Mouse (Mus musculus) ES-E14 (cell line): Measurements from ENCODE around the gene Ppp2r3a. TPM values are rescaled to one million over a fixed set of nuclear protein-coding genes. Genes with fewer than 3 reads are reported as not detected.

ENCODE experiments used
- DNase-seq: peaks from one replicate; pipeline ENCODE4 v3.0.0-alpha.2; 2013; ENCODE audit warnings: low read depth, low spot score
- H3K27ac ChIP-seq: 2 replicates; pipeline ENCODE4 v1.5.1; 2012; ENCODE audit warnings: low read depth, mild to moderate bottlenecking, low read length, moderate library complexity, mixed read lengths; ENCODE audit not compliant: poor library complexity, insufficient read depth, severe bottlenecking
- H3K36me3 ChIP-seq: 2 replicates; pipeline ENCODE4 v1.6.1; 2012; ENCODE audit warnings: mild to moderate bottlenecking, low read length, moderate library complexity, mixed read lengths; ENCODE audit not compliant: control insufficient read depth, poor library complexity, insufficient read depth, severe bottlenecking
- H3K4me1 ChIP-seq, 2 experiments: fragments of 150-350 bp in 1 of 2; sonication (generic) in 1 of 2; 2 replicates each; pipeline ENCODE4 v1.6.1; 2012; ENCODE audit warnings: low read length in 2 of 2, mild to moderate bottlenecking in 1 of 2, mixed read lengths in 1 of 2; ENCODE audit not compliant: control insufficient read depth in 2 of 2, insufficient read depth in 2 of 2, poor library complexity in 1 of 2
- H3K4me3 ChIP-seq, 2 experiments: fragments of 150-350 bp in 1 of 2; sonication (generic) in 1 of 2; 2 replicates each; pipeline ENCODE4 v1.5.1; 2012; ENCODE audit warnings: low read length in 2 of 2, low read depth in 1 of 2, mild to moderate bottlenecking in 1 of 2, mixed read lengths in 1 of 2; ENCODE audit not compliant: insufficient read depth in 1 of 2, poor library complexity in 1 of 2, severe bottlenecking in 1 of 2
- H3K9ac ChIP-seq: 2 replicates; pipeline ENCODE4 v1.6.1; 2012; ENCODE audit warnings: low read depth, mild to moderate bottlenecking, low read length, mixed read lengths; ENCODE audit not compliant: poor library complexity, insufficient read depth, severe bottlenecking
- H3K9me3 ChIP-seq: fragments of 150-350 bp; sonication (generic); 2 replicates; pipeline ENCODE4 v1.6.1; 2012; ENCODE audit warnings: low read depth, mild to moderate bottlenecking, low read length; ENCODE audit not compliant: control insufficient read depth, insufficient read depth
- CHD2 ChIP-seq: IDR thresholded peaks from 2 replicates; pipeline ENCODE4 v1.6.1; 2014; ENCODE audit warnings: mild to moderate bottlenecking, low read depth, low read length, inconsistent platforms
- HCFC1 ChIP-seq: IDR thresholded peaks from 2 replicates; pipeline ENCODE4 v1.6.1; 2012; ENCODE audit warnings: low read length, inconsistent platforms, borderline replicate concordance; ENCODE audit not compliant: insufficient read depth
- MAFK ChIP-seq: IDR thresholded peaks from 2 replicates; pipeline ENCODE4 v1.6.1; 2014; ENCODE audit warnings: mild to moderate bottlenecking, low read depth, low read length, inconsistent platforms; ENCODE audit not compliant: insufficient read depth
- ZC3H11A ChIP-seq: IDR thresholded peaks from 2 replicates; pipeline ENCODE4 v1.6.1; 2012; ENCODE audit warnings: low read depth, mild to moderate bottlenecking, inconsistent platforms, low read length, borderline replicate concordance
- ZNF384 ChIP-seq: IDR thresholded peaks from 2 replicates; pipeline ENCODE4 v1.6.1; 2012; ENCODE audit warnings: low read depth, low read length, inconsistent platforms
- in situ Hi-C, 2 experiments: fragments of 600-800 bp; cut with MboI; formaldehyde crosslinking; loops; one replicate each; pipeline ENCODE4 v1.15.1; 2025; ENCODE audit warnings: low sequenced_read_pairs in 2 of 2, inconsistent platforms in 1 of 2; ENCODE audit not compliant: unreplicated experiment in 2 of 2
- total RNA-seq: library from RNA; depleted of rRNA; stranded (reverse); fragments of 300-350 nt; gene quantifications from 2 replicates; pipeline ENCODE4 v1.2.3, GENCODE M21; 2012

Ppp2r3a gene
- total RNA-seq, 1 experiment, result 4.1 TPM

DNA sequence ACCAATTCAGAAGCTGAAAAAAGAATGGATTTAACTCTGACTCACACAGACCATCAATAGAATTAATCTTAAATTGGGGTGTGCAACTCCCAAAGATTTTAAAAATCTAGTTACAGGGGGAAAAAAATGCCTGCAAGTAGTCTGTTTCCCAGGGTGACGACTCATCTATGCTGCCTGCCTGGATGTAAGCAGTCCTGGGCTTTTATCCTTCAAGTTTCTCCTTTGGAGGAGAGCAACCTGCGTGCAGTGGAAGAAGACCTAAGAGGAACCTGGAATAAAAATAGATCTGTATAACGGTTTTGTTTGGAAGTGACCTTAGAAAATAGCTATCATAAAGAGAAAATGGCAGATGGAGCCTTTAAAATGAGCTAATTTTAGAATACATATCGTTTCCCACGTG is 179.1 kb downstream of the Ppp2r3a start:
- no peak overlapping the region for H3K9ac ChIP-seq
- no peak for DNase-seq
- in situ Hi-C loops, result no loop called here

GRCm38 (mm10) chr9:101069781-101070180 is 181.8 kb downstream of the Ppp2r3a start:
- no peak for DNase-seq
- Histone ChIP-seq H3K9ac (no peak overlapping the region), H3K4me3 (no peak overlapping the region), H3K36me3 (no peaks in the 10 kb centered on the region), H3K4me1 (peaks cover 0 to 3% of the 10 kb centered on the region in 2 experiments; a peak in 1 of 4 replicates), H3K9me3 (no peaks in the 10 kb centered on the region), H3K27ac (no peak overlapping the region)
- in situ Hi-C loops, result no loop called here
- TF ChIP-seq MAFK (no peak), ZC3H11A (no peak), ZNF384 (peak; percentile 6; the same call in 1 of the 2 replicates), CHD2 (no peak)

More for the DNA sequence above, 179.1 kb downstream of the Ppp2r3a start:
- no peak for TF ChIP-seq ZC3H11A
- no peak for TF ChIP-seq ZNF384
- no peak for TF ChIP-seq CHD2
- no peak for TF ChIP-seq MAFK
- TF ChIP-seq HCFC1, result no peak
- Histone ChIP-seq H3K4me1 (peaks cover 0 to 3% of the 10 kb centered on the region in 2 experiments; a peak in 1 of 4 replicates), H3K4me3 (no peak overlapping the region), H3K9me3 (no peaks in the 10 kb centered on the region), H3K36me3 (no peaks in the 10 kb centered on the region), H3K27ac (no peak overlapping the region)

DNA sequence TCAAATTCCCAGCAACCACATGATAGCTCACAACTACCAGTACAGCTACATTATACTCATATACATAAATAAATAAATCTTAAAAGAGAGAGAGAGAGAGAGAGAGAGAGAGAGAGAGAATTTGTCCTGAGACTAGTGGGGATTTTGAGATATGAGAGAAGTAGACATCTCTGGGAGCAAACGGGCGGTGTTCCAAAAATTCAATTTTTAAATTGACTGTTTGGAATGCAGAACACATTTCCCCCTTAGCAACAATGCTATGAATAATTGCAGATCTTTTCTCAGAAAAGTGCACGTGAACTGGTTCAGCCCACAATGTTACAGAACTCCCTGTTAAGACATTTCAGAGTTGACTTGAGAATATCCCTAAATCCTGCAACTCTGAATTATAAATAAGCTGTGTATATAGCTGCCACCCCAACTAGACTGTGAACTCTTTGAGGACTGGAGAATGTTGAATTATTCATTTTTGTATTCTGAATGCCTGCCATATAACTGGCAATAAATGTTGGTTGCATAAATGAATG is 186.5 kb downstream of the Ppp2r3a start:
- Histone ChIP-seq H3K4me1 (peaks cover 5 to 9% of the 10 kb centered on the region in 2 experiments; a peak in 3 of 4 replicates), H3K9ac (no peak overlapping the region), H3K36me3 (no peaks in the 10 kb centered on the region), H3K9me3 (no peaks in the 10 kb centered on the region), H3K27ac (no peak overlapping the region), H3K4me3 (no peak overlapping the region)
- no peak for DNase-seq
- in situ Hi-C loops, result no loop called here
- TF ChIP-seq ZC3H11A, result no peak

GRCm38 (mm10) chr9:101062253-101062780 is 189.3 kb downstream of the Ppp2r3a start:
- no peak for TF ChIP-seq HCFC1
- TF ChIP-seq ZNF384, result no peak
- no peak for TF ChIP-seq MAFK
- no peak for TF ChIP-seq ZC3H11A
- TF ChIP-seq CHD2, result no peak
- H3K9ac ChIP-seq, result no peak overlapping the region; the same call in 1 of the 2 replicates
- peaks cover 5 to 12% of the 10 kb centered on the region in 2 experiments; a peak in 3 of 4 replicates for H3K4me1 ChIP-seq
- no peaks in the 10 kb centered on the region for H3K9me3 ChIP-seq
- in situ Hi-C loops, result no loop called here
- H3K4me3 ChIP-seq, result no peak overlapping the region
- H3K36me3 ChIP-seq, result no peaks in the 10 kb centered on the region
- H3K27ac ChIP-seq, result peak overlapping the region; percentile 8; the same call in 1 of the 2 replicates
- DNase-seq, result no peak

DNA sequence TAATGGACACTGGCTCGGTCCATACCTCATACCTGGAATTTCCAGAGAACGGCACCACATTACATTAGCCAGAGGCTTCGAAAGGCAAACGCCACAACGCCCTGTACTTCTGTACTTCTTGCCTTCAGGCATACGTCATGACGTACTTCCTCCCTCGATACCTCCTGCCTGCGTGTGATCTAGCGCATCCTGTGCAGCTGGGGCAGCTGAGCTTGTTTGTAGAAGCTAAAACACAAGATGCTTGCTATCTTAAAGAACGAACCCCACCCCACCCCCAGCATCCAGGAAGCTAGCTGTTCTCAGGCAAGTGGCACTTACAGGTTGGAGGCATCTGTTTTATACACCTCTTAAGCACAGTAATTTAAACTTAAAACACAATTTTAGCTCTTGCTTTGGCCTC is 190.6 kb downstream of the Ppp2r3a start:
- Histone ChIP-seq H3K4me1 (peaks cover 5 to 12% of the 10 kb centered on the region in 2 experiments; a peak in 3 of 4 replicates), H3K9ac (peak overlapping the region; percentile 1; the same call in 1 of the 2 replicates), H3K36me3 (no peaks in the 10 kb centered on the region), H3K27ac (no peak overlapping the region; the same call in 1 of the 2 replicates), H3K4me3 (no peak overlapping the region), H3K9me3 (no peaks in the 10 kb centered on the region)
- no peak for TF ChIP-seq ZC3H11A
- no peak for TF ChIP-seq ZNF384
- no peak for TF ChIP-seq CHD2
- no peak for TF ChIP-seq MAFK
- TF ChIP-seq HCFC1, result no peak
- no peak for DNase-seq
- in situ Hi-C loops, result no loop called here
